Mouse (Mus musculus) G1E (cell line): Measurements from ENCODE around the gene Taok2.

Source experiments
- CTCF ChIP-seq: IDR thresholded peaks from 2 replicates; pipeline ENCODE4 v1.5.1; 2012; ENCODE audit warnings: low read depth, low read length, inconsistent platforms, mixed read lengths
- GATA1 ChIP-seq: IDR thresholded peaks from 2 replicates; pipeline ENCODE4 v1.6.1; 2012; ENCODE audit warnings: borderline replicate concordance, low read length, inconsistent platforms, mixed read lengths

DNA sequence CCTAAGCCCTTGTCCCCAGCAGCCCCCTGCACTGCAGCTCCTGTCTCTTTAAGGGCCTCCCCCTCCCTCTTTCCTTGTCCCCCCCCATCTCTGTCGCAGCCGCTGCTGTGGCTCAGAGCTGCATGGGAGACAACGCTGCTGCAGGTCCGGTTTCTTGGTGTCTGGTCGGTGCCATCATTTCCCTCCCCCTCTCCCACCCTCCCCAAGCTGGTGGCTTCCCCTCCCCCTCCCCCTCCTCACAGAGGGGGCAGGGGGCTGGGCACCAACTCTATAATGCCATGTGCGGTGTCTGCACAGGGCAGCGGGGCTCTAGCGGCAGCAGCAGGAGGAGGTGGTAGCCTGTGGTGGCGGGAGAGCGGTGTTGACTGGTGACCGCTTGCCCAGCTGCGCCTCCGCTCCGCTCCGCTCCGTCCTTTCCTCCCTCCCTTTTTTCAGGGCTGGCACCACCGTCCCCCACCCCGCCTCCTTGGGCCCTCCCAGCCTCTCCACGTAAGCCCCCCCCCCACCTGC is 61.2 kb downstream of the Taok2 start:
- TF ChIP-seq CTCF (no peak), GATA1 (no peak)
